Comparison of ENCODE assay signal across 22 mouse cellular contexts in the genomic region with DNA sequence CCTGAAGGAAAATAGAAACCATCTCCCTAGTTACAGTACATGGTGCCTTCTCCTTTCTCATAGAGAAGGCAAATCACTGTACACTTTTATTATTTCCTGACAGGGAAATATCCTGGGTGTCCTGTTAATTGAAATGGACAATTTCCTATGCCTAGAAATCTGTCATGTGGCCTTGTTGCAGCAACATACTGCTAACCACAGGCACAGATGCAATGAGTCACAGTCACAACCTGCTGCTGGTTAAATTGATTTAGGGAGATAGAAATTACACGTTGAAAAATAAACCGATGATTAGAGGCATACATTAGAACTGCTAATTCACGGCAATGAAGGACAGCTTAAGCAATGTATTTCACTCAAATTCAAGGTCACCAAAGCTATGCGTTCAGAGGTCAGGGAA.
A peak's percentile ranks its signal among the peaks of the same experiment; 100 is the strongest.
DNase-seq lines count a peak whose midpoint lies in the region; ATAC-seq and TF ChIP-seq lines count a peak whose summit lies in the region.
"Had no signal": no experiment of that assay in that cellular context is flagged by ENCODE, and none has a peak within 500 bp of the region (broad histone marks: within the 10 kb centered on the region; RNA-seq: fewer than 3 reads in every experiment).

No protein-coding gene starts in this region.

- H3K27me3 ChIP-seq in cerebellum, adult 2 months (ENCODE audit: control insufficient read depth, insufficient read depth, low read length) = no peaks in the 10 kb centered on the region
- H3K27me3 ChIP-seq in midbrain, embryonic 16.5 days (ENCODE audit: control insufficient read depth, insufficient read depth, low read depth, low read length) = no peaks in the 10 kb centered on the region
- H3K27me3 ChIP-seq: embryonic facial prominence, embryonic 13.5 days; forebrain, embryonic 12.5 days; hindbrain, embryonic 12.5 days had no signal

- DNase-seq in cerebellum, adult 2 months = peak; percentile 37 to 79
- no peak for DNase-seq in cerebellum, adult 11-12 months
- DNase-seq in layer of hippocampus, adult 11-12 months (ENCODE audit: low spot score) = peak; percentile 47
- DNase-seq in layer of hippocampus, postnatal 25 days (ENCODE audit: extremely low spot score in 1 of 2, low spot score in 1 of 2) = no peak
- peak; percentile 92 for DNase-seq in brain, adult 2 months (ENCODE audit: low read depth, low spot score)
- peak; percentile 64 for DNase-seq in layer of hippocampus, adult 9-11 months
- DNase-seq in gastrocnemius, postnatal 25 days = no peak
- DNase-seq: adrenal gland, adult 8-10 months; adrenal gland, postnatal 36 days; gastrocnemius, adult 2 months; heart, adult 18-20 months; heart, postnatal 10 days; heart, postnatal 4 days had no signal

- 25% methylated on average over 4 of the region's 4 CpGs for WGBS in cerebellum, adult 2 months
- WGBS in midbrain, embryonic 16.5 days = 87% methylated on average over 4 of the region's 4 CpGs

- no peaks in the 10 kb centered on the region for H3K36me3 ChIP-seq in midbrain, embryonic 16.5 days (ENCODE audit: control insufficient read depth, insufficient read depth, low read length)
- H3K36me3 ChIP-seq: embryonic facial prominence, embryonic 13.5 days; forebrain, embryonic 12.5 days; heart, embryonic 10.5 days; hindbrain, embryonic 12.5 days had no signal

- no peak overlapping the region for H3K4me2 ChIP-seq in midbrain, embryonic 16.5 days (ENCODE audit: low read length)
- H3K4me2 ChIP-seq: embryonic facial prominence, embryonic 13.5 days; forebrain, embryonic 12.5 days; hindbrain, embryonic 12.5 days had no signal

- TF ChIP-seq POLR2A in cerebellum, adult 2 months (IDR thresholded peaks at IDR 0.05; ENCODE audit: borderline replicate concordance, insufficient read depth, low read length) = no peak

- H3K27ac ChIP-seq in cerebellum, adult 2 months (ENCODE audit: insufficient read depth, low read length) = no peak overlapping the region
- no peak overlapping the region for H3K27ac ChIP-seq in midbrain, embryonic 16.5 days (ENCODE audit: low read length)
- H3K27ac ChIP-seq: embryonic facial prominence, embryonic 13.5 days; forebrain, embryonic 12.5 days; gastrocnemius, adult 2 months; heart, embryonic 10.5 days; hindbrain, embryonic 12.5 days had no signal

- no peak for TF ChIP-seq CTCF in cerebellum, adult 2 months (IDR thresholded peaks at IDR 0.05; ENCODE audit: borderline replicate concordance, insufficient read depth, low read depth, low read length)

- H3K9ac ChIP-seq in midbrain, embryonic 16.5 days (ENCODE audit: low read depth, low read length) = no peak overlapping the region
- H3K9ac ChIP-seq: embryonic facial prominence, embryonic 13.5 days; forebrain, embryonic 12.5 days; hindbrain, embryonic 12.5 days had no signal

- no peaks in the 10 kb centered on the region for H3K9me3 ChIP-seq in midbrain, embryonic 16.5 days (replicated peaks; ENCODE audit: control insufficient read depth, low read length, poor library complexity, severe bottlenecking)
- H3K9me3 ChIP-seq: embryonic facial prominence, embryonic 13.5 days; forebrain, embryonic 12.5 days; heart, embryonic 10.5 days; hindbrain, embryonic 12.5 days had no signal

- peaks cover 8% of the 10 kb centered on the region; the same call in 1 of the 2 replicates for H3K4me1 ChIP-seq in cerebellum, adult 2 months (ENCODE audit: control insufficient read depth, insufficient read depth, low read length)
- H3K4me1 ChIP-seq in midbrain, embryonic 16.5 days (ENCODE audit: control insufficient read depth, insufficient read depth, low read length) = no peaks in the 10 kb centered on the region; the same call in 1 of the 2 replicates
- H3K4me1 ChIP-seq: embryonic facial prominence, embryonic 13.5 days; forebrain, embryonic 12.5 days; heart, embryonic 10.5 days; hindbrain, embryonic 12.5 days had no signal

- ATAC-seq in midbrain, embryonic 16.5 days = no peak
- ATAC-seq: forebrain, embryonic 16.5 days; hindbrain, embryonic 16.5 days; inflammation-experienced regulatory T-cells, adult 6 months; intestine, postnatal 0 days had no signal

- no peak overlapping the region for H3K4me3 ChIP-seq in cerebellum, adult 2 months (replicated peaks; ENCODE audit: insufficient read depth, low read depth, low read length)
- no peak overlapping the region for H3K4me3 ChIP-seq in midbrain, embryonic 16.5 days (ENCODE audit: low read depth, low read length)
- H3K4me3 ChIP-seq: embryonic facial prominence, embryonic 13.5 days; forebrain, embryonic 12.5 days; gastrocnemius, adult 2 months; heart, embryonic 10.5 days; hindbrain, embryonic 12.5 days had no signal

Comparison
In these comparisons a context has a peak if more than half of its experiments do, and no peak if none do; other contexts are left out.
1. DNase-seq: peak in cerebellum, adult 2 months (2 of 2), layer of hippocampus, adult 11-12 months (single experiment), brain, adult 2 months (single experiment) and layer of hippocampus, adult 9-11 months (single experiment); none in cerebellum, adult 11-12 months (single experiment), layer of hippocampus, postnatal 25 days (0 of 2) and gastrocnemius, postnatal 25 days (single experiment).